Mouse (Mus musculus): Measurements from ENCODE around the gene Phf2. TPM values are rescaled to one million over a fixed set of nuclear protein-coding genes. Genes with fewer than 3 reads are reported as not detected.

The Phf2 gene
- polyA plus RNA-seq, 1 experiment from 2014 or later = 8.3 TPM

DNA sequence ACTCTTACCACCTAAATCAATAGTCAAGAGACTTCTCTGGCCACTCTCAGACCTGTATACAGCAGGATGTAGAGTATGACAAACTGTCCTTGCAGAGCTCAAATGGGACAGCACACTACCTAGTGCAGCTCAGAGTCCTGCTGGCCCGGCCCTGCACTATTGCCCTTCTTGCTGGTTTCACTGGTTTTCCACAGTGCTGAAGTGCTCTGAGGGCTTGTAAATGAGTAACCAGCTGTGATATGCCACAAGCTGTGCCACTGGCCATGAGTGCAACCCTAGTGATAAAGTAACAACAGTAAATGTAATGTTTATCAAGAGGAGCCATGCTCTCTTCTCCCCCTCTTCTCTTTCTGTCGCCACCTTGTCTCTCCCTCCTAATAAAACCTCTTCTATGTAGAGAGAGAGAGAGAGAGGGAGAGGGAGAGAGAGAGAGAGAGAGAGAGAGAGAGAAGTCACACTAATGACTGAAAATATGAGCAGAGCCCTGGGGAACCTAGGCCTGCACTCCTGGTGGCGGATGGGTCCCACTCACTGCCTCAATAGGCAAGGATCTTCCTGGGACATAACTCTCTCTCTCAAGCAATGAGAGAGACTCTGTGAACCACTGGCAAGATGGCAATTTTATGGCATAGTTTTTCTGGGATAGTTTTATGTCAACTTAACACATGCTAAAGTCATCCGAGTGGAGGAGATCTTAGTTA is 19.5 kb upstream of the Phf2 start:
- no peaks in the 10 kb centered on the region for H3K9me3 ChIP-seq (ENCODE audit: control insufficient read depth, low read length)
- peaks cover 44% of the 10 kb centered on the region for H3K36me3 ChIP-seq (ENCODE audit: control insufficient read depth, insufficient read depth, low read length)
- H3K9ac ChIP-seq (ENCODE audit: low read depth, low read length) = no peak overlapping the region
- DNase-seq (ENCODE audit: low spot score) = no peak
- WGBS = 75% methylated on average over 4 of the region's 4 CpGs
- no peaks in the 10 kb centered on the region for H3K27me3 ChIP-seq (replicated peaks; ENCODE audit: control insufficient read depth, insufficient read depth, low read length)
- H3K4me1 ChIP-seq (replicated peaks; ENCODE audit: control insufficient read depth, insufficient read depth, low read length) = no peaks in the 10 kb centered on the region
- no peak overlapping the region for H3K4me2 ChIP-seq
- H3K27ac ChIP-seq (ENCODE audit: low read depth, low read length) = 0 out of 2 replicates have a peak overlapping the region, but pooled peaks have one; percentile 6
- no peak overlapping the region for H3K4me3 ChIP-seq (ENCODE audit: low read depth, low read length)
- ATAC-seq (replicated peaks; ENCODE audit: low FRiP score) = peak; percentile 75

- ATAC-seq (replicated peaks; ENCODE audit: low FRiP score) (peak; percentile 99), DNase-seq (ENCODE audit: low spot score) (peak; percentile 96)
- Histone ChIP-seq H3K4me3 (ENCODE audit: low read depth, low read length) (peak overlapping the region; percentile 42), H3K27me3 (replicated peaks; ENCODE audit: control insufficient read depth, insufficient read depth, low read length) (no peaks in the 10 kb centered on the region), H3K9me3 (ENCODE audit: control insufficient read depth, low read length) (no peaks in the 10 kb centered on the region), H3K36me3 (ENCODE audit: control insufficient read depth, insufficient read depth, low read length) (peaks cover 18% of the 10 kb centered on the region), H3K9ac (ENCODE audit: low read depth, low read length) (peak overlapping the region; percentile 66), H3K4me2 (peak overlapping the region; percentile 70), H3K4me1 (replicated peaks; ENCODE audit: control insufficient read depth, insufficient read depth, low read length) (0 out of 2 replicates have a peak, but pooled peaks cover 2% of the 10 kb centered on the region), H3K27ac (ENCODE audit: low read depth, low read length) (peak overlapping the region; percentile 81)
- under 1% methylated on average over 36 of the region's 36 CpGs for WGBS
These were observed 7.6 kb upstream of the Phf2 start for GRCm38 (mm10) chr13:48878534-48878933.

GRCm38 (mm10) chr13:48877805-48878204 is 6.9 kb upstream of the Phf2 start:
- Histone ChIP-seq H3K9ac (ENCODE audit: low read depth, low read length) (peak overlapping the region; percentile 66), H3K4me2 (peak overlapping the region; percentile 70), H3K27ac (ENCODE audit: low read depth, low read length) (no peak overlapping the region), H3K4me1 (replicated peaks; ENCODE audit: control insufficient read depth, insufficient read depth, low read length) (0 out of 2 replicates have a peak, but pooled peaks cover 4% of the 10 kb centered on the region), H3K4me3 (ENCODE audit: low read depth, low read length) (peak overlapping the region; percentile 42), H3K36me3 (ENCODE audit: control insufficient read depth, insufficient read depth, low read length) (peaks cover 16% of the 10 kb centered on the region), H3K27me3 (replicated peaks; ENCODE audit: control insufficient read depth, insufficient read depth, low read length) (no peaks in the 10 kb centered on the region), H3K9me3 (ENCODE audit: control insufficient read depth, low read length) (no peaks in the 10 kb centered on the region)
- DNase-seq (ENCODE audit: low spot score) = no peak
- no peak for ATAC-seq (replicated peaks; ENCODE audit: low FRiP score)

GRCm38 (mm10) chr13:48872726-48873125 is 1.8 kb upstream of the Phf2 start:
- no peak overlapping the region for H3K9ac ChIP-seq (ENCODE audit: low read depth, low read length)
- ATAC-seq (replicated peaks; ENCODE audit: low FRiP score) (no peak), DNase-seq (ENCODE audit: low spot score) (no peak)
- H3K9me3 ChIP-seq (ENCODE audit: control insufficient read depth, low read length) = no peaks in the 10 kb centered on the region
- H3K4me2 ChIP-seq = no peak overlapping the region
- WGBS = 79% methylated on average over 5 of the region's 5 CpGs
- no peak overlapping the region for H3K27ac ChIP-seq (ENCODE audit: low read depth, low read length)
- H3K36me3 ChIP-seq (ENCODE audit: control insufficient read depth, insufficient read depth, low read length) = no peaks in the 10 kb centered on the region
- H3K4me3 ChIP-seq (ENCODE audit: low read depth, low read length) = no peak overlapping the region
- H3K4me1 ChIP-seq (replicated peaks; ENCODE audit: control insufficient read depth, insufficient read depth, low read length) = peaks cover 29% of the 10 kb centered on the region
- H3K27me3 ChIP-seq (replicated peaks; ENCODE audit: control insufficient read depth, insufficient read depth, low read length) = no peaks in the 10 kb centered on the region

DNA sequence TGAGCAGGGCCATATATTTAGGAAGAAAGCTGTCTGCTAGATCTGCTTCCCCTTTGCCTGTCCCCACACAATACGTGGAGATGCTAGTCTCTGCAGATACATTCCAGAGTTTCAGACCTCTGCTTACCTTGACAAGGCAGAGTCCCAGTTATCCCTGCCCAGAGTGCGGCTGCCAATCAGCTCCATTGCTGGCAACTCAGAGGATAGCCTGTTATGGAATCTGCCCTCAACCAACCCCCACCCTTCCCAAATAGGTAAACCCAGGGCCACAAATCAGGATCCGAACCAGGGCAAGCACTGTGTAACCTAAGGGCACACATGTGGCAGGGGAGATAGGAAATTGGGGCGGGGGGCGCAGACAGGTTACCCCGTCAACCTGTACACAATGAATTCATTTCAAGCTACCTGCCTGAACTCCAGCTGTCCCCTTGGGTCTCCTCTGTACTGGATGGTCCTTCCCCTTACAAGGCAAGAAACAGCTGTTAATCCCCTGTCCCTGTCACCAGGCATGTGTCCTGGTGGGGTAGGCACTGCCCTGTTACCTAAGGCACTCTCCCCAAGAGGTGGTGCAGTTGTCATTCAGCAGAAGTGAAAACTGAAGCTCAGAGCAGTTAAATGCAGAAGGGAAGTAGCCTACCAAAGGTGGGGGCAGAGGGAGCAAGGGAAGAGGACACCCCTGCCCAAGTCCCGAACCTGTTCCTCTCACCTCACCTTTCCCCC is 1.1 kb upstream of the Phf2 start:
- Histone ChIP-seq H3K27ac (ENCODE audit: low read depth, low read length) (no peak overlapping the region), H3K9me3 (ENCODE audit: control insufficient read depth, low read length) (no peaks in the 10 kb centered on the region), H3K4me1 (replicated peaks; ENCODE audit: control insufficient read depth, insufficient read depth, low read length) (peaks cover 32% of the 10 kb centered on the region), H3K4me3 (ENCODE audit: low read depth, low read length) (peak overlapping the region; percentile 96), H3K27me3 (replicated peaks; ENCODE audit: control insufficient read depth, insufficient read depth, low read length) (no peaks in the 10 kb centered on the region), H3K4me2 (peak overlapping the region; percentile 67), H3K36me3 (ENCODE audit: control insufficient read depth, insufficient read depth, low read length) (no peaks in the 10 kb centered on the region), H3K9ac (ENCODE audit: low read depth, low read length) (peak overlapping the region; percentile 98)
- 66% methylated on average over 7 of the region's 7 CpGs for WGBS
- ATAC-seq (replicated peaks; ENCODE audit: low FRiP score) (no peak), DNase-seq (ENCODE audit: low spot score) (no peak)

DNA sequence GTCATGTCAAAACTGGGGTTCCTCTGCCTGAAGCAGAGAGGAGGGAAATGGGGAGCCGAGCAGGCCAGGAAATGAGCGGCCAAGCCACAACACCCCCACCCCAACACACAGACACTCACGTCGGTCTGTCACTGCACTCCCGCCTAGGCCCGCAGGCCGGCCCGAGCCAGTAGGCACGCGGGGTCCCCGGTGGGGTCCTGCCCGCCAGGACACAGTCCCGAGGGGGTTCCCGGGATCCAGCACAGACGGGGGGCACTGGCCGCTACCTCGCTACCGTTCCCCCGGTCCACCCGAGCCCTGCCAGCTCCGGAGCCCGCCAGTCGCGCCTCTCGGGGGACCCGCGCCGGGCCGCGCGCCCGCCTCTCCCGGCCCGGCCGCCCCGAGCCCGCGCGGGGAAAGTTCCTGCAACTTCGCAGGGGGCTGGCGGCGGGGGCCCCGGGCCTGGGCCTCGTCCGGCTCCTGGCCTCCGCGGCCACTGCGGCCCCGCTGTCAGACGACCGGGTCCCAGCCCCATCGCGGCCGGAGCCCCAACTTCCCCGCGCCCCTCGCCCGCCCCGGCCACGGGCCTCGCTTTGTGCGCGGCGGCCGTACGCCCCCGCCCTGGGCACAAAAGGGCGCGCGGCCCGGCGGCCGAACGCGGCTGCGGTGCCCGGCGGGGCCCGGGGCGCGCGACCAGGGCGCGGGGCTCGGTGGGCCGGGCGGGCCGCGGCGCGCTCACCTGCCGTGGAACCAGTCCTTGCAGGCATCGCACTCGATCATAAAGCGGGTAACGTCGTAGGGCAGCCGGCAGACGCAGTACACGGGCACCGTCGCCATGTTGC is 759 bp downstream of the Phf2 start:
- peaks cover 37% of the 10 kb centered on the region for H3K4me1 ChIP-seq (replicated peaks; ENCODE audit: control insufficient read depth, insufficient read depth, low read length)
- peak; percentile 71 for DNase-seq (ENCODE audit: low spot score)

DNA sequence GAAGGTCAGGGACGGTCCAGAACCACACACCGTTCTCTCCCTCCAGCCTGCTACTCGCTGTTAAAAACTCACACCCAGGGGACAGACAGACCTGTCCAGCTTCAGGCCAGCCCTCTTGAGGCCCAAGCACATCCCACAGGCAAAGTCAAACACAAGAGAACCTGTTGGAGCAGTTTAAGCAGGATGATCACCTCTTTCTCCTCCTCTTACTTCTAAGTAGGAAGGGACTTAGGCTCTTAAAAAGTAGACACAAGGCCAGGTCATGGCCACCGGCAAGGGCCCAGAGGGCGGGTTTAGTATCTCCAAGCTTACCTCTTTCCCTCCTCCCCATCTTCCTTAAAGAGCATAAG is 1.3 kb downstream of the Phf2 start:
- H3K4me3 ChIP-seq (ENCODE audit: low read depth, low read length) = peak overlapping the region; percentile 96
- DNase-seq (ENCODE audit: low spot score) = no peak
- no peaks in the 10 kb centered on the region for H3K9me3 ChIP-seq (ENCODE audit: control insufficient read depth, low read length)
- H3K4me2 ChIP-seq = peak overlapping the region; percentile 92
- H3K9ac ChIP-seq (ENCODE audit: low read depth, low read length) = peak overlapping the region; percentile 98
- 11% methylated on average over 5 of the region's 5 CpGs for WGBS
- ATAC-seq (replicated peaks; ENCODE audit: low FRiP score) = peak; percentile 14; the same call in 1 of the 2 replicates
- H3K27ac ChIP-seq (ENCODE audit: low read depth, low read length) = peak overlapping the region; percentile 92
- H3K4me1 ChIP-seq (replicated peaks; ENCODE audit: control insufficient read depth, insufficient read depth, low read length) = peaks cover 42% of the 10 kb centered on the region
- H3K36me3 ChIP-seq (ENCODE audit: control insufficient read depth, insufficient read depth, low read length) = no peaks in the 10 kb centered on the region
- H3K27me3 ChIP-seq (replicated peaks; ENCODE audit: control insufficient read depth, insufficient read depth, low read length) = no peaks in the 10 kb centered on the region

More for the DNA sequence above, 759 bp downstream of the Phf2 start:
- no peaks in the 10 kb centered on the region for H3K36me3 ChIP-seq (ENCODE audit: control insufficient read depth, insufficient read depth, low read length)
- no peaks in the 10 kb centered on the region for H3K9me3 ChIP-seq (ENCODE audit: control insufficient read depth, low read length)
- peak; percentile 42 for ATAC-seq (replicated peaks; ENCODE audit: low FRiP score)
- peak overlapping the region; percentile 92 for H3K27ac ChIP-seq (ENCODE audit: low read depth, low read length)
- under 1% methylated on average over 81 of the region's 102 CpGs for WGBS
- H3K9ac ChIP-seq (ENCODE audit: low read depth, low read length) = peak overlapping the region; percentile 98
- peak overlapping the region; percentile 92 for H3K4me2 ChIP-seq
- peak overlapping the region; percentile 96 for H3K4me3 ChIP-seq (ENCODE audit: low read depth, low read length)
- H3K27me3 ChIP-seq (replicated peaks; ENCODE audit: control insufficient read depth, insufficient read depth, low read length) = no peaks in the 10 kb centered on the region

DNA sequence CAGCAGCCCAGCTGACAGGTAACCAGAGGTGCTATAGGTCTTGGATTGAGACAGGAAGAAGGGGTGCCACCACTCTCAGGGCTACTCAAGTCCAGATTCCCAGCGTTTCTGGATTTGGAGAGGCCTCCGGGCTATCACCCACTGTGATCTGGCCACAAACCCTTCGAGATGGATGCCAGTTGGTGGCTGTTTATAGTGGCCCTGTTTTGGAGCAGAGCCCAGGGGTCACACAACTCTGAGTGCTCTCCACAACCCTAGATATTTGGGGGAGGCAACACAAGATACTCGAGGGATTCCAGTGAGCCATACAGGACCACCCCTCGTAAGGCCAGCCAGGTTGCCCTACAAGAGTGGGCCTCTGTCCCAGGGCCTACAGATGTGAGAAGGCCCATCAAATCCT is 1.8 kb downstream of the Phf2 start:
- peaks cover 42% of the 10 kb centered on the region for H3K4me1 ChIP-seq (replicated peaks; ENCODE audit: control insufficient read depth, insufficient read depth, low read length)
- no peaks in the 10 kb centered on the region for H3K36me3 ChIP-seq (ENCODE audit: control insufficient read depth, insufficient read depth, low read length)
- H3K9ac ChIP-seq (ENCODE audit: low read depth, low read length) = peak overlapping the region; percentile 98
- no peaks in the 10 kb centered on the region for H3K27me3 ChIP-seq (replicated peaks; ENCODE audit: control insufficient read depth, insufficient read depth, low read length)
- ATAC-seq (replicated peaks; ENCODE audit: low FRiP score) = no peak
- peak overlapping the region; percentile 96 for H3K4me3 ChIP-seq (ENCODE audit: low read depth, low read length)
- H3K4me2 ChIP-seq = peak overlapping the region; percentile 92
- H3K27ac ChIP-seq (ENCODE audit: low read depth, low read length) = no peak overlapping the region
- WGBS = 20% methylated on average over 5 of the region's 5 CpGs
- H3K9me3 ChIP-seq (ENCODE audit: control insufficient read depth, low read length) = no peaks in the 10 kb centered on the region
- no peak for DNase-seq (ENCODE audit: low spot score)

Measured in liver, embryonic 11.5 days (tissue).